Mouse (Mus musculus): Measurements from ENCODE around the gene Crygd. TPM values are rescaled to one million over a fixed set of nuclear protein-coding genes. Genes with fewer than 3 reads are reported as not detected.

The Crygd gene
- polyA plus RNA-seq, 1 experiment from 2014 or later = not detected

DNA sequence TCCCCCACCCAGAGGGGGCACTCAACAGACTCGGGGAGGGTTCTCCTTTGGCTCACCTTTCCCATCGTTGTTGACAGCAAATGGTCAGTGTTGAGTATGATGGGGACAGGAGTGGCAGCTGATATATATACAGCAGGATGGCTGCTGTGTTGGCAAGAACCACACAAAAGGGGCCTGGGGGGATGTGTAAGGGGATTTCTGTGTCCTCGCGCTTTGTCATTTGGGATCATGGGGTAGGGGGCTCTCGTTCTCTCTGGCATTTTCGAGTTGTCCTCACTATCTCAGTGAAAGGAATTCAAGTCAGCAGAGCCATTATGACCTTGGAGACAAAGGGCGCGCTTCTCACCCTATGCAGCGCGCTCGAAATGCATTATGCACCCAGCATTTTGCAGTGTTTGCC, 40.0 kb upstream of the Crygd start, which contains the start of gene Cryga:
Cryga (minus strand) TSS at position 101 of the 400 bp plus-strand sequence.
- Histone ChIP-seq H3K9ac (replicated peaks) (no peak within 1 kb of the TSS), H3K27ac (ENCODE audit: low read depth) (no peak within 1 kb of the TSS), H3K4me2 (ENCODE audit: low read depth, low read length) (no peak within 1 kb of the TSS), H3K4me3 (ENCODE audit: low read depth, low read length) (no peak within 1 kb of the TSS), H3K4me1 (ENCODE audit: insufficient read depth) (no peaks in the 10 kb centered on the region), H3K36me3 (replicated peaks; ENCODE audit: insufficient read depth, low read length) (no peaks in the 10 kb centered on the region), H3K27me3 (ENCODE audit: insufficient read depth, low read length) (no peaks in the 10 kb centered on the region), H3K9me3 (ENCODE audit: low read length) (no peaks in the 10 kb centered on the region)
- WGBS (ENCODE audit: insufficient replicate concordance) = 82% methylated on average over 11 of the region's 11 CpGs
- no peak for ATAC-seq
- DNase-seq = no peak
- TF ChIP-seq CTCF (IDR thresholded peaks at IDR 0.05; ENCODE audit: low read depth) (no peak), EP300 (IDR thresholded peaks at IDR 0.05; ENCODE audit: low read depth) (no peak)

DNA sequence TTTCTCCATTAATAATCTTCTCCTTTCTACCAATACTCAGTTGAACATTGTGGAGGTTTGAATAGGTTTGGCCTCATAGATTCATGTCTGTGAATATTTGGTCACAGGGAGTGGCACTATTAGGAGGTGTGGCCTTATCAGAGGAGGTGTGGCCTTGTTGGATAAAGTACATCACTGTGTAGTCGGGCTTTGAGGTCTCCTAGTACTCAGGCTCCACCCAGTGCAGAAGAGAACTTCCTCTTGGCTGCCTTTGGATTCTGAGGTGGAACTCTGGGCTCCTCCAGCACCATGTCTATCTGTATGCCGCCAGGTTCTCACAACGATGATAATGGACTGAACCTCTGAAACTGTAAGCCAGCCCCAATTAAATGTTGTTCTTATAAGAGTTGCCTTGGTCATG, 33.7 kb upstream of the Crygd start:
- Histone ChIP-seq H3K36me3 (replicated peaks; ENCODE audit: insufficient read depth, low read length) (no peaks in the 10 kb centered on the region), H3K9ac (replicated peaks) (no peak overlapping the region), H3K4me2 (ENCODE audit: low read depth, low read length) (no peak overlapping the region), H3K4me1 (ENCODE audit: insufficient read depth) (no peaks in the 10 kb centered on the region), H3K27me3 (ENCODE audit: insufficient read depth, low read length) (no peaks in the 10 kb centered on the region), H3K4me3 (ENCODE audit: low read depth, low read length) (no peak overlapping the region), H3K9me3 (ENCODE audit: low read length) (no peaks in the 10 kb centered on the region), H3K27ac (ENCODE audit: low read depth) (no peak overlapping the region)
- 76% methylated on average over 3 of the region's 3 CpGs for WGBS (ENCODE audit: insufficient replicate concordance)
- DNase-seq (no peak), ATAC-seq (no peak)
- TF ChIP-seq CTCF (IDR thresholded peaks at IDR 0.05; ENCODE audit: low read depth) (no peak), EP300 (IDR thresholded peaks at IDR 0.05; ENCODE audit: low read depth) (no peak)

DNA sequence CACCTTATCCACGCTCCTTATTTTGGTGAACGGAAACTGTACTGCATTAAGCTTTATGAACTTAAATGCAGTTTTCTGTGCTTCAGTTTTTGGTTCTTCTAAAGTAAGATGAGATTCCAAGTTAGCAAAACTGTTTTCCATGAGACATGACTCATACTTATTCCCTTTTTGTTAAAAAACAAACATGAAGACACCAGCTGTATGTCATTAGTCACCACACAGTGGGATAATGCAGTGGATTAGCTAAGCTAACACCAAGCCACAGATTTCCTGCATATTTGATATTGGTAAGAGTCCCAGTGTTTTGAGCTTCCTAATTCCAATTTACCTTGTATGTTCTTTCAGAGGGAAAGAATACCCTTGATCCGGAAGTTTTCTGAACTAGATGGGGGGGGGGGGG, 28.3 kb upstream of the Crygd start:
- no peak overlapping the region for H3K4me2 ChIP-seq (ENCODE audit: low read depth, low read length)
- no peaks in the 10 kb centered on the region for H3K9me3 ChIP-seq (ENCODE audit: low read length)
- DNase-seq (no peak), ATAC-seq (no peak)
- WGBS (ENCODE audit: insufficient replicate concordance) = 85% methylated on average over 3 of the region's 3 CpGs
- H3K27me3 ChIP-seq (ENCODE audit: insufficient read depth, low read length) = no peaks in the 10 kb centered on the region
- TF ChIP-seq CTCF (IDR thresholded peaks at IDR 0.05; ENCODE audit: low read depth) (no peak), EP300 (IDR thresholded peaks at IDR 0.05; ENCODE audit: low read depth) (no peak)
- no peaks in the 10 kb centered on the region for H3K36me3 ChIP-seq (replicated peaks; ENCODE audit: insufficient read depth, low read length)
- peaks cover 9% of the 10 kb centered on the region; the same call in 1 of the 2 replicates for H3K4me1 ChIP-seq (ENCODE audit: insufficient read depth)
- H3K4me3 ChIP-seq (ENCODE audit: low read depth, low read length) = no peak overlapping the region
- H3K27ac ChIP-seq (ENCODE audit: low read depth) = no peak overlapping the region
- H3K9ac ChIP-seq (replicated peaks) = no peak overlapping the region

DNA sequence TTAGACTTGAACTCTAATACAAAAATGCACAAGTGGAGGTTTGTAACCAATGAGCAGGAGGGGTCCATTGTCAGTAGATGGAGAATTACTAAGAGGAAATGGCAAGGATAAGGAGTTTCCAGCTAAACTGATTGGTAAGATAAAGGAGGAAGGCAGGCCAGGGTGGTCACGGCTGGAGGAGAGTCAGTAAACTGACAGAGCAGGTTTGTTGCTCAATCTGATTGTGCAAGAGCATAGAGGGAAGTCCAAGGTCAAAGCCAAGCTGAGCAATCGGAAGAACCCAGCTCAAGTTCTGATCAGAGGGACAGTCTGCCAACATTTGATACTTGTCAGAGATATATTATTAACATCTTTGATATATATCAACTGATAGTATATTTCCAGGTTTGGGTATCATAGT, 27.1 kb upstream of the Crygd start:
- H3K4me1 ChIP-seq (ENCODE audit: insufficient read depth) = peaks cover 9% of the 10 kb centered on the region; the same call in 1 of the 2 replicates

DNA sequence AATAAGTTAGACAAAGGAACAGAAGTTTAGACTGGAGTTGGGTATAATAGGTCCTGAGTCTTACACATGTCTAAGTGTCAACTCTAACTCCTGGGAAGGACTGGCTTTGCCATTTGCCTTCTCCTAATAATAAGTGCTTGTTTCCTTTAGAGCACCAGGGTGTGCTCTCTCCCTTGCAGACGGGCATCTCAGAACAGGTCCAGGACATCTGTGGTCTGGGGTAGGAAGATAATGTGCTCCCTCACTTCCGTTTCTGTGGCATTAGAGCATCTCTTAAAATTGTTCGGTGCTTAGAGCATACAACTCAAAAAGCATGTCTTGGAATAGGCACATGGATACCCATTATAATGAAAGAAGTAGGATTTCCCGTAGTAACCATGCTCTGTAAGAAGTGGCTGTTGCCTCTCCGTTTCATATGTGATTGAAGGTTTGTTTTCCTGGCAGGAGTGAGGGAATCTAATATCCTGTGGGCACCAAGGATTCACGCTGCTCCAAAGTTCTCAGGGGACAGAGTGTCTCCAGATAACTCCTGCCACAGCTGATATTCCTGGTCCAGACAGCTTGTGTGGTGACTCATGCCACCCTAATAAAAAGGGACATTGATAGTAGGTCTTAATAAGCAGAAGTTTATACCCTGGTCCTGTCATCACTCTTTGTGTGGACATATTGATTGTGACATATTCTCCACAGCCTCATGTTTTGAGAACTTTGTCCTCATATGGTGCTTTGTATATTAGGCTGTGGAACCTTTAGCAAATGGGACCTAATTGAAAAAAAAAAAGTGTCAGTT, 25.5 kb upstream of the Crygd start:
- Histone ChIP-seq H3K4me1 (ENCODE audit: insufficient read depth) (peaks cover 9% of the 10 kb centered on the region; the same call in 1 of the 2 replicates), H3K4me2 (ENCODE audit: low read depth, low read length) (no peak overlapping the region), H3K27me3 (ENCODE audit: insufficient read depth, low read length) (no peaks in the 10 kb centered on the region), H3K9me3 (ENCODE audit: low read length) (no peaks in the 10 kb centered on the region), H3K27ac (ENCODE audit: low read depth) (no peak overlapping the region), H3K36me3 (replicated peaks; ENCODE audit: insufficient read depth, low read length) (no peaks in the 10 kb centered on the region), H3K9ac (replicated peaks) (no peak overlapping the region), H3K4me3 (ENCODE audit: low read depth, low read length) (no peak overlapping the region)
- ATAC-seq = peak; percentile 50
- TF ChIP-seq CTCF (IDR thresholded peaks at IDR 0.05; ENCODE audit: low read depth) (peak; percentile 29; the same call in 1 of the 2 replicates), EP300 (IDR thresholded peaks at IDR 0.05; ENCODE audit: low read depth) (no peak)
- WGBS (ENCODE audit: insufficient replicate concordance) = 57% methylated on average over 6 of the region's 6 CpGs
- DNase-seq = no peak

More for the DNA sequence above, 27.1 kb upstream of the Crygd start:
- peak; percentile 56 for DNase-seq
- no peak overlapping the region for H3K9ac ChIP-seq (replicated peaks)
- H3K4me2 ChIP-seq (ENCODE audit: low read depth, low read length) = no peak overlapping the region
- no peaks in the 10 kb centered on the region for H3K36me3 ChIP-seq (replicated peaks; ENCODE audit: insufficient read depth, low read length)
- peak; percentile 78 for ATAC-seq
- WGBS (ENCODE audit: insufficient replicate concordance) = 16% methylated on average over 2 of the region's 2 CpGs
- H3K4me3 ChIP-seq (ENCODE audit: low read depth, low read length) = no peak overlapping the region
- no peaks in the 10 kb centered on the region for H3K9me3 ChIP-seq (ENCODE audit: low read length)
- no peaks in the 10 kb centered on the region for H3K27me3 ChIP-seq (ENCODE audit: insufficient read depth, low read length)
- TF ChIP-seq EP300 (IDR thresholded peaks at IDR 0.05; ENCODE audit: low read depth) (no peak), CTCF (IDR thresholded peaks at IDR 0.05; ENCODE audit: low read depth) (no peak)
- H3K27ac ChIP-seq (ENCODE audit: low read depth) = no peak overlapping the region

DNA sequence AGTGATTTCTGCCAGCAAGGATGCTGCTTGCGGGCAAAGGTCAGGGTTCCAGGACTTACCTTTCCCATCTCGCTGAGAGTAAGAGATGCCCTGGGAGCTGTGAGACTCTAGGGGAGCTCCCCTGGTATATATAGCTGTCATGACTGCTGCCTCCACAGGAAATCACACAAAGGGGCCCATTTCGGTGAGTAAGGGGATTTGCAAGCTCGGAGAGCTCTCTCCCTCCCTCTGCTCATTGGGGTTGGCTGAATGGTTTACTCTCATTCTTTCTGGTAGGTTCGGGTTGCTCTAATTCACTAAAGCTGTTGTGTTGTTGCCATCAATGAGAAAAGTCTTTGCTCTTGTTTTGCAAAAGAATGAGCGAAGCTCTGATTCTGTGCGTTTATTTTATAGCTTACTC, 18.9 kb upstream of the Crygd start, which contains the start of gene Crygb:
Crygb (minus strand) TSS at position 101 of the 400 bp plus-strand sequence.
- H3K27me3 ChIP-seq (ENCODE audit: insufficient read depth, low read length) = no peaks in the 10 kb centered on the region
- H3K4me3 ChIP-seq (ENCODE audit: low read depth, low read length) = no peak within 1 kb of the TSS
- no peaks in the 10 kb centered on the region for H3K36me3 ChIP-seq (replicated peaks; ENCODE audit: insufficient read depth, low read length)
- DNase-seq (no peak), ATAC-seq (no peak)
- no peaks in the 10 kb centered on the region for H3K4me1 ChIP-seq (ENCODE audit: insufficient read depth)
- no peak within 1 kb of the TSS for H3K27ac ChIP-seq (ENCODE audit: low read depth)
- H3K4me2 ChIP-seq (ENCODE audit: low read depth, low read length) = no peak within 1 kb of the TSS
- 45% methylated on average over 7 of the region's 7 CpGs for WGBS (ENCODE audit: insufficient replicate concordance)
- H3K9me3 ChIP-seq (ENCODE audit: low read length) = no peaks in the 10 kb centered on the region
- no peak within 1 kb of the TSS for H3K9ac ChIP-seq (replicated peaks)
- no peak for TF ChIP-seq EP300 (IDR thresholded peaks at IDR 0.05; ENCODE audit: low read depth)
- no peak for TF ChIP-seq CTCF (IDR thresholded peaks at IDR 0.05; ENCODE audit: low read depth)
